Mouse (Mus musculus) heart, adult 18-20 months (tissue): ENCODE data around the gene Hoxc4. TPM values are rescaled to one million over a fixed set of nuclear protein-coding genes. Genes with fewer than 3 reads are reported as not detected.

Experiments
- DNase-seq, 2 experiments: peaks; one replicate each; pipeline ENCODE4 v3.0.0; 2021 to 2022; ENCODE audit warnings: mixed read lengths in 1 of 2
- total RNA-seq, 2 experiments: library from RNA; stranded (reverse); gene quantifications; 2 replicates each; pipeline ENCODE4 v1.2.3; 2021

Hoxc4 gene
- total RNA-seq, 2 experiments from 2014 or later: 0.23 TPM; not detected in 1

DNA sequence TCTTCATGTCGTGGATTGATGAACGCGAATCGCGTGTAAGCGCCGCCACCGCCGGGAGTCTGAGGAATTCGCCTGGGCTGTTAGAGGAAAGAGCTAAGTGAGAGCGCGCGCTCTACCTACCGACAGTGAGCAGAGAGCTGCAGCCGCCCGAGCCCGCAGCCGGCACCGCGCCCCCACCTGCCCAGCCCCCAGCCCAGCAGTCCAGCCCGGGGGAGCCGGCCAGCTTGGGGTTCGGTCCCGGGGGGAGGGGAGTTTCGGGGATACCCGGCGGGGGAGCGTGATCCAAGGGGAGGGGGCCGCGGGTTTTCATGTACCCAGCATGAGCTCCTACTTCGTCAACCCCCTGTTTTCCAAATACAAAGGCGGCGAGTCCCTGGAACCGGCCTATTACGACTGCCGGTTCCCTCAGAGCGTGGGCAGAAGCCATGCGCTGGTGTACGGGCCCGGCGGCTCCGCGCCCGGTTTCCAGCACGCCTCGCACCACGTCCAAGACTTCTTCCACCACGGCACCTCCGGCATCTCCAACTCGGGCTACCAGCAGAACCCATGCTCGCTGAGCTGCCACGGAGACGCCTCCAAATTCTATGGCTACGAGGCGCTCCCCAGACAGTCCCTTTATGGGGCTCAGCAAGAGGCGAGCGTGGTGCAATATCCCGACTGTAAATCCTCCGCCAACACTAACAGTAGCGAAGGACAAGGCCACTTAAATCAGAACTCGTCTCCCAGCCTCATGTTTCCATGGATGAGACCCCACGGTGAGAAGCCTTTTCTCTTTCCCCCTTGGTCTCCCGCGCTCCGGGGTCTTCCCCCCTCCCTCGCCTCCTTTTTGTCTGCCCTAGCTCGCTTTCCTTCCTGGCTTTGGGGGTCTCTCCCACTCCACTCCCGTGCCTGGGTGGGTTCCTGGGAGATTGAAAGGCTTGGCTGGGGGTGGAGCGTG is 28.0 kb upstream of the Hoxc4 start, which contains the start of gene Hoxc8:
Hoxc8 (plus strand) TSS at position 147 of the 937 bp plus-strand sequence.
- DNase-seq: no peak

GRCm38 (mm10) chr15:102991782-102992181 is 27.0 kb upstream of the Hoxc4 start:
- no peak for DNase-seq

- DNase-seq: no peak
Measured at GRCm38 (mm10) chr15:102992206-102992605, 26.5 kb upstream of the Hoxc4 start.

- DNase-seq: no peak
Measured at GRCm38 (mm10) chr15:102992863-102993262, 25.9 kb upstream of the Hoxc4 start.

DNA sequence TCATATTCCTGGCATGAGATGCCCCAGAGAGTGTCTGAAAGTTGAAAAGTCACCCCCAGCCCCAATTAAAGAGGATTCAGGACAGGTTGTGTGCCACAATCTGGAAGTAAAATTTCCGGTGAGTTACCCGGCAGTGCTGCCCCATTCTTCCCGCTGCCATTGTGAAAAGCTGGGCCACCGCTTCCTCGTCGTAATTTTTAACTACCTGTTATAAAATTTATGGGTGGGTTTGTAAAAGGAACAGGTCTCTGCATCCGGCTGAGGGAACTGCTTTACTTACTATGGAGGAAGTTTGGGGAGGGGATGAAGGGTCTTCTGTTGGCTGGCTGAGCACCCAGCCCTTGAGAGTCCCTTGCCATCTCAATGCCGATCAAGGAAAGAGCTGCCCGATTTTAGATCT is 22.2 kb upstream of the Hoxc4 start:
- DNase-seq: no peak

GRCm38 (mm10) chr15:102997431-102997830 is 21.3 kb upstream of the Hoxc4 start:
- no peak for DNase-seq

DNA sequence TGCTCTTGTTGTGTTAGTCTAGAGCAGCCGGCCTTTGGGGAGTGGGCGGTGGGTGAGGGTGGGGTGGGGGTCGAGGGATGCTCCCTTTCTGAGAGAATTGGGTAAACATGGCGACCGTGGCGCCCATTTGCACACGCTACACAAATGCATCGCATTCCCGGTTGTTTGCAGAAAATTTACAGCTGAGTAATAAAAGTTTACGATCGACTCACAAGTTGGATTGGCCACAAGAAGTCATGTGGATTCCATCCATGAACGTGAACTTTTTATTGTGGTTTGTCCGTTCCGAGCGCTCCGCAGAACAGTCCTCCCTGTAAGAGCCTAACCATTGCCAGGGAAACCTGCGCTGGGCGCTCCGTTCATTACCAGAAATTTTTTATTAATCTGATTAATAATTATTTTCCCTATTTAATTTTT is 20.8 kb upstream of the Hoxc4 start, which contains the start of gene Hoxc6:
Hoxc6 (plus strand) TSS at position 319 of the 417 bp plus-strand sequence.
- DNase-seq: no peak

GRCm38 (mm10) chr15:102998608-102999182 is 20.0 kb upstream of the Hoxc4 start:
- no peak for DNase-seq

- peak; percentile 78 to 80 for DNase-seq
Measured at GRCm38 (mm10) chr15:102999183-102999831, 19.4 kb upstream of the Hoxc4 start.

- no peak for DNase-seq
Measured at GRCm38 (mm10) chr15:102999955-103000354, 18.8 kb upstream of the Hoxc4 start.

- DNase-seq: no peak
Measured at GRCm38 (mm10) chr15:103000501-103000901, 18.2 kb upstream of the Hoxc4 start.

DNA sequence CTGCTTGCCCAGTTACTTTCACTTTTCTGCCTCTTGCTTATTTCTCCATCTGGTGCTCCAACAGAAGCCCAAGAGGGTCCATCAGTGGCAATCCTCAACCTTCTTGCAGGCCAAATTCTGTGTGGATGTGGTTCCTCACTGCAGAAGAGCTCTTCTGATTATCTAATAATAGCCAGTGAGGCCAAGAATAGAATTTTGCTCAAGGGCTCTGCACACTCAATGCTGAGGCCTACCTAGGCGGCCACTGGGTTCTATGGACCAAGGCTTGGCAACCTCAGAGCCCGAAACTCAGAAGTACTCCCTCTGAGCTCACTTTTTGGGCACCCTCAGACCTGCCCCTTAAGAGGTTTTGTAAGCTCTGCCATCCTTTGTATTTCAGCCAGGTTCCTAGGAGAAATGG is 17.4 kb upstream of the Hoxc4 start:
- DNase-seq: no peak

DNA sequence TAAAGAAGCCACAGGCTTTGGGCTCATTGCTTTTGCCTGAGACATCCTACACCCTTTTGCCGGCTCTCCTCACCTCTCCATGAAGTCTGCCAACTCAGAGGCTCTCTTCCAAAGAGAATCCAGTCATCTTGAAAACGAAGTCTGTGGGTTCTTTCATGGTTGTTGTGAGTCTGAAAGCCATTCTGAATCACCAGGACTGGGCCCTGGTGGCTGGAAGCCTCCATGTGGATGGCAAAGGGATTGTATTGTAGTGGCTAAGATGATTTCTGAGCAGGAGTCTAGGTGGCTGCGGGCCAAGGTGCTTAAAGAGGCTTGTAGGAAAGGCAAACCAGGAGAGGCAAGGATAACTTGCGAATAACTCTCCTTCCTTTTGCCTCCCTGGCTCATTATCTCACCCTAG is 16.6 kb upstream of the Hoxc4 start:
- DNase-seq: no peak

DNA sequence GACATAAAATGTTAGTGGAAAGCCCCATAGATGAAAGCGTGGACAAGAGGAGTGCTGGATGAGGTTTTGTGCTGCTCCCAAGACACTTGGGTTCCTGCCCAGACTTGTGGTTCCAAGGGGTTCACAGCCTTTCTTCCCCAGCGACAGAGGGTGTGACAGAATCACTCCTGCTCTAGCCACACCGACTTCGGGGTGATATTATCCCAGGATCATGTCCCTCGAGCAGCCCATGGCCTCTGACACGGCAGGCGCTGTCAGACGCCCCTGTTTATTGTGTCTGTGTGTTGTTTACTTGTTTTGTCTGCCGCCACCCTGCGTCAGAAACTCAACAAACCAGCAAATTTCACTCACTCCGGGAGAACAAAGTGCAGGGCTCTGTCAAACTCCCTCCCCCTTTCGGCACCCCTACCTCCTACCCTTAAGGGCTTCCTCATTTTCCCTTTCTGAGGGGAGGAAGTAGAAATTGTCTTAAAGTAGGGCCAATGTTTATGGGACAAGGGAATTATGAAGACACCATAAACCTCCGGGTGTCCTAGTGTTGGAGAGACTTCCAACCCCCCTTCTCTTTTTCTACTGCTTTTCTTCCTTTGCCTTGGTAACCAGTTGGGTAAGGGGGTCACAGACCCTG is 15.8 kb upstream of the Hoxc4 start:
- DNase-seq: no peak

DNA sequence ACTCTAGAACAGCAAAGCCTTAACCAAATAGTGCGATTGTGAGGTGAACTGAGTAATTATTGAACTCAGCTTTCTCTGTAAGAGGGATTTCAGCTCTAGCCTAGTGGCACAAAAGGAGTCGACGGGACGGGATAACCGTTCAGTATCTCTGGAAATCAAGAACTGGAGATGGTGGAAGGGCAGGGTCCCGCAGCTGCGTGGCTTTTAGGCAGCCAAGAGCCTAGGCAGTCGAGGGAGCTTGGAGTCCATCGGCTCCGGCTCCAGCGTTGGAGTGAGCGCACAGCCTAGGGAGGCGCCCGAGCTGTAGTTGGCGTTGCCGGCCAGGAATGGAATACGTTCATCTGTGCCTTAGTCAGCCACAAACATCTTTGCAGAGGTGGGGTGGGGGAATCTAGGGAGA is 13.4 kb upstream of the Hoxc4 start:
- DNase-seq: no peak

DNA sequence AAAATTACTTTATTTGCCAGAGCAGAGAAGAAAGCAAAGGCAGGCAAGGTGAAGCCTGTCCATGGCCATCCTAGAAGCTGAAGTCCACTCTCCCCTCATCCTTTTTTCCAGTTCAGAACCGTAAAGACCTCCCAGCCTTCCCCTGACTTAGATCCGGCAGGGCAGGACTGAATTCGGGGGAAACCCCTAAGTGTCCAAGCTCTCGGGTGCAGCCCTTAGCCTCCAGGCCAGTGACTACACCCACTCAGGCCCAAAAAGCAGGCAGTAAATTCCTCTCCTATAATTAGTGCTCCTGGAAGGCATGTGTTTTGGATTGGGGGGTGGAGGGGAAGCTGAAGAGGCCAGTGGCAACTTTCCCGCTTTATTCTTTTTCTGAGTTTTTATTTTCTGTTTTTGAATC is 12.9 kb upstream of the Hoxc4 start:
- no peak for DNase-seq

- DNase-seq: no peak
Measured at GRCm38 (mm10) chr15:103006326-103006725, 12.4 kb upstream of the Hoxc4 start.

- no peak for DNase-seq
Measured at GRCm38 (mm10) chr15:103009265-103010111, 9.2 kb upstream of the Hoxc4 start.

GRCm38 (mm10) chr15:103010112-103010846 is 8.5 kb upstream of the Hoxc4 start:
- no peak for DNase-seq

DNA sequence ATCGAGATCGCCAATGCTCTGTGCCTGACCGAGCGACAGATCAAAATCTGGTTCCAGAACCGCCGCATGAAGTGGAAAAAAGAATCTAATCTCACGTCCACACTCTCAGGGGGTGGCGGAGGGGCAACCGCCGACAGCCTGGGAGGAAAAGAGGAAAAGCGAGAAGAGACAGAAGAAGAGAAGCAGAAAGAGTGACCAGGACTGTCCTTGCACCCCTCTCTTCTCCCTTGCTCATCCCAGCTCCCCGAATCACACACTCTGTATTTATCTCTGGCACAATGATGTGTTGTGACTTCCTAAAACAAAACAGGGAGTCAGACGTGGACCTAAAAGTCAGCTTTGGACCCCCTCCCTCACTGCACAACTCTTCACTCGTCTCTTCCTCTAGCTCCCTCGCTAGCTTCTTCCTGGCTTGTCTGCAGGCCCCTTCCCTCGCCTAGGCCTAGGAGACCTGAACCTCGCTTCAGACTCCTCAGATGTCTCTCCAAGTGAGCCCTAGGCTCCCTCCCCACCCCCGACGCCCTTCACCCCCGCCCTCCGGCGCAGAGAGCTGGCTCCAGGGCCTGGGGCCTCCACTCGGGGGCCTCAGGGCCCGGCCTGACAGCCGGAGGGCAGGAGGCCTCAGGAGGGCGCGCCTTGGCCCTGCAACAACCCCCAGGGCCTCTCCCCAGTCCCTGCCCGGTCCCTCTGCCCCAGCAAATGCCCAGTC is 7.7 kb upstream of the Hoxc4 start:
- no peak for DNase-seq
